Mouse (Mus musculus) G1E (cell line): ENCODE data around the gene Vegfb.

Experiments
- CTCF ChIP-seq: IDR thresholded peaks from 2 replicates; pipeline ENCODE4 v1.5.1; 2012; ENCODE audit warnings: low read depth, low read length, inconsistent platforms, mixed read lengths
- GATA2 ChIP-seq: IDR thresholded peaks from 2 replicates; pipeline ENCODE4 v1.6.1; 2012; ENCODE audit warnings: low read depth, low read length, inconsistent platforms, borderline replicate concordance

DNA sequence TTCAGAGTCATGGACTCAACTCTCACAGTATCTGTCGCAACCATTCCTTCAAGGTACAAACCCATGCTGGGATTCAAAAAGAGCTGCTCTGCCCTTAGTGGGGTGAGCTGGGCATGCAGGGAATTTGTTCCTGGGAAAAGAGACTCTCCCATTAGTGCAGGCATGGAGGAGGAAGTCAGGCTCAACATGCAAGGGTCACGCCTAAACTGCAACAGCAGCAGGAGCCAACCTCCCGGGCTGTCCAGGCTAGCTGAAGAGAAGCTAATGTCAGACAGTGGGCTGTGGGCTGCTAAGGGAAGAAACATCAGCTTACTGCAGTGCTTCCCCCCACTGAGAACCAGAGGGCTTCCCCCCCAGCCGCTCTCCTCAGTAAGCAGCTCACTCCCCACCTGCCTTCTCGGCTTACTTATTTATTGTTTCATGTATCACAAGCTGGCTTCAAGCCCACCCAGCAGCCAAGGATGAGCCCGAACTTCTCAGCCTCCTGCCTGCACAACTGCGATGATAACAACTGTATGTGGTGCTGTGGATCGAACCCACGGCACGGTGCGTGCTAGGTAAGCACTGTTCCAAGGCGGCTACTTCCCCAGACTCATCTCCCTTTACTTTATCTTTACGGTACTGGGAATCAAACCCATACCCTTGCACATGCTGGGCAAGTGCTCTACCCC is 15.1 kb downstream of the Vegfb start:
- no peak for TF ChIP-seq CTCF
- no peak for TF ChIP-seq GATA2
